Mouse (Mus musculus): ENCODE measurements around the gene Lyrm1.

DNA sequence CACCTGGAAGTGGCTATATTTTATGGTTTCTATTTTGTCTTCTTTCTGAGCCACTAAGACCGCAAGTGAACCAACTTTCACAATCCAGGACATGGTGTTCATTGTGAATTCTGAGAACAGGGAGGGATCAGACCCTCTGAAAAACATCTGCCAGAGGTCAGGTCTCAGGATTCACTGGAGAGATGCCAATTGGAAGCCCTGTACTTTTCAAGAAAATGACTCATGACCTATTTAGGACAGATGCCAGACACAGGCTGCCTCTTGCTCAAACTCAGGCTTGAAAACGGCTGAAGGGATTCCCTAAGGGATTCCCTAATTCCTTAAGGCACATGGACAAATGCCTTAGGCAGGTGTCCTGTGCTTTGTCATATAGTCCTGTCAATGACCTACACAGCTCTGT, 65.4 kb downstream of the Lyrm1 start:
- TF ChIP-seq POLR2A (IDR thresholded peaks at IDR 0.05; ENCODE audit: extremely low read depth, insufficient read depth, low read length) (no peak), CTCF (IDR thresholded peaks at IDR 0.05; ENCODE audit: extremely low read depth, insufficient read depth, low read length) (no peak)

Data from cortical plate, adult 2 months (tissue).